Mouse (Mus musculus) left cerebral cortex, adult 8-10 months (tissue): ENCODE data around the gene D930020B18Rik. TPM values are rescaled to one million over a fixed set of nuclear protein-coding genes. Genes with fewer than 3 reads are reported as not detected.
A peak's percentile ranks its signal among the peaks of the same experiment; 100 is the strongest.

Source experiments
- DNase-seq, 2 experiments: peaks; one replicate each; pipeline ENCODE4 v3.0.0; 2022; ENCODE audit warnings: low spot score in 2 of 2
- total RNA-seq, 4 experiments: library from RNA; stranded (reverse); gene quantifications; 2 replicates each; pipeline ENCODE4 v1.2.4; 2022

D930020B18Rik gene
- under 1 TPM; 0.14 to 0.72 (median 0.53) TPM for total RNA-seq

GRCm38 (mm10) chr10:121641272-121642053, at the start of gene D930020B18Rik:
D930020B18Rik (plus strand) TSS chr10:121641588.
- no peak for DNase-seq

- DNase-seq, result no peak
Measured at GRCm38 (mm10) chr10:121596580-121596979, 44.8 kb upstream of the D930020B18Rik start.

- DNase-seq, result no peak
Measured at GRCm38 (mm10) chr10:121601272-121601671, 40.1 kb upstream of the D930020B18Rik start.

GRCm38 (mm10) chr10:121603556-121603955, 37.8 kb upstream of the D930020B18Rik start:
- DNase-seq, result no peak

DNA sequence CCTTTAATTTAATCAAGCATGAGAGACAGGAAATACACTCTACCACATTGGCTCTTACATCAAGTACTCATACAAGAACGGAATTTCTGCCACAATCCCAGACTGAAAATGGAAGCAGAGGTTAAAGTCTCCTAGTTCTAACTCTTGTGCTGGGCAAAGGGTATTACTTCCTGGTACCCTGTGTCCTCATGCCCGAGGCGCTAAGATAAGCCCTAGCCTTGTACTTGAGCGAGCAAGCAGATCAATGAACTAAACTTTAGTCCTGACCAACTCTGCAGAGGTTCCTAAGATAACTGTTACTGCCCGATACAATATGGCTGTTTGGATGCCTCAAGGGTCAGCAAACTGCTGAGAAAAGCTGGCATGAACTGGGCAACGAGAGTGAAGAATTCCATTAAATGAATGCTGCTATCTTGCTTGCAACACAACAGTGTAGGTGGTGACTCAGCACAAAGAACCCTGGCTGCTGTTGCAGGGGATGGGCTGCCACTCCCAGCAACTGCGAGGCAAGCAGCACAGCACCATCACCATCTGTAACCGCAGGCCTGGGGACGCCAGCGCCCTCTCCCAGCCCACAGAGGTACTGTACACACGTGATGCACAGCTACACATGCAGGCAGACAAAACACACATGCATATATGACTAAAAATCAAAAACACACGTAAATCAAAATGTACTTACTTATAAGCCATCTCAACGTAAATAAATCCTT, 36.6 kb upstream of the D930020B18Rik start:
- DNase-seq, result no peak

DNA sequence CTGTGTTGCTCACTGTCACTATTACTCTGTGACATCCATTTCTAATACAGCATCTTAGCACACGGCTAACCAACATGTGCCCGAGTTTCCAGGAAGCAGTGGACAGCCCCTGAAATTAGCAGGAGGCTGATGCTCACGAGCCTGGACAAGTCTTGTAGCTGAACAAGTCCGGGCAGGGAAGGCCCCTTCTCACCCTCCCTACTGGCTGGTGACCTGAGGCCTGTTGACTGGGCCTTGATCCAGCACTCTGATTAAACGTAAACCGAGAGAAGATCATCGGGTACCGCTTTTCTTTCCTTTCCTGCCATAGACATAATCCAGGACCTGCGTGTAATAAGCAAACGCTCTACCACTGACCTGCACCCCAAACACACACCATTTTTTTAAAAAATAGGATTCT, 33.2 kb upstream of the D930020B18Rik start:
- no peak for DNase-seq

- DNase-seq, result no peak
Measured at GRCm38 (mm10) chr10:121611587-121611986, 29.8 kb upstream of the D930020B18Rik start.

- no peak for DNase-seq
Measured at GRCm38 (mm10) chr10:121612448-121612847, 28.9 kb upstream of the D930020B18Rik start.

- DNase-seq, result no peak
Measured at GRCm38 (mm10) chr10:121613570-121613969, 27.8 kb upstream of the D930020B18Rik start.

DNA sequence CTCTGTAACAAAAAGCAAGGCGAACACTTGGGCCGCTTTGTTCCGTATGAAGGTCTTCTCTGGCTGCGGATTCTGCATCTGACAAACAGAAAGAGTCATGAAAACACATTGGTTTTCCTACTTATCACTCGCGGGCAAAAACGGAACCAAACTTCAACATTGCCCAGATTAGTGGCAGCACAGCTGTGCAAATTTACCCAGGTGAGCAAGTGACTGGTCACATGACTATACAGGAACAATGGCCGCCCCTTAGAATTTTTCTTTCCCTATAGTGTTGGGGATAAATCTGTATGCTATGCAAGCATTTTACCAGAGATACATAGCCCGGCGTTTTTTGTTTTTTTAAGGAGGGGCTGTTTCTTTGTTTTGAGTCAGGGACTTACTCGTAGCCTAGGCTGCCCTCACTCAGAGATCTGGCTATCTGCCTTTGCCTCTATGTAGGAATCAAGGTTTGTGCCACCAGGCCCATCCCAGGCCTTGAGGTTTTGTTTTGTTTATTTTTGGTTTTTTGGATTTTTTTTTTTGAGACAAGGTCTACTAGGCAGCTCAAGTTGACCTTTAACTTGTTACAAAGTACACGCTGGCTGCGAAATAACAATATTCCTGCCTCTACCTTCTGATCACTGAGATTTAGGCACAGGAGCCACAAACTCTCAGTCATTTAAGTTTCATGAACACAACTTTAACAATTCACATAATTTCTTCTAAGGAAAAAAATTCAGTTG, 26.1 kb upstream of the D930020B18Rik start:
- no peak for DNase-seq

GRCm38 (mm10) chr10:121615935-121616334, 25.5 kb upstream of the D930020B18Rik start:
- DNase-seq, result no peak

GRCm38 (mm10) chr10:121622431-121622830, 19.0 kb upstream of the D930020B18Rik start:
- no peak for DNase-seq

- no peak for DNase-seq
Measured at GRCm38 (mm10) chr10:121623670-121624069, 17.7 kb upstream of the D930020B18Rik start.

DNA sequence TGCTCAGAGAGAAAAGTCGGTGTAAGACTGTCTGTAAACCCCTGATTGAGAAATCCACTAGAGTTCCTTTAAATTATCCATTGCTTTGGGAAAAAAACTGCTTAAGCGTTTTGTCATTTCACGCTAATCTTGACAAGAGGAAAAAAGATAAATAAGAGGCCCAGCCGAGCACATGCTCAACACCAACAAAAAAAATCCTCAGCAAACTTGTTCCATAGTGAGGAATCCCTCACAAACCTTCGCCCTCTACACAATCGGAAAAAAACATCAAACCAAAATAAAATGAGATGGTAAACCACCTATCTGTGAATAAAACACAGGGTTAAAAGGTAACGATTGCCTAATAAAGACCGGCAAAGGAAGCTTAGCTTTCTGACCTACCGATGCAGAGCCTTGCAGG, 16.4 kb upstream of the D930020B18Rik start:
- no peak for DNase-seq

- DNase-seq, result no peak
Measured at GRCm38 (mm10) chr10:121625407-121626185, 15.8 kb upstream of the D930020B18Rik start.

DNA sequence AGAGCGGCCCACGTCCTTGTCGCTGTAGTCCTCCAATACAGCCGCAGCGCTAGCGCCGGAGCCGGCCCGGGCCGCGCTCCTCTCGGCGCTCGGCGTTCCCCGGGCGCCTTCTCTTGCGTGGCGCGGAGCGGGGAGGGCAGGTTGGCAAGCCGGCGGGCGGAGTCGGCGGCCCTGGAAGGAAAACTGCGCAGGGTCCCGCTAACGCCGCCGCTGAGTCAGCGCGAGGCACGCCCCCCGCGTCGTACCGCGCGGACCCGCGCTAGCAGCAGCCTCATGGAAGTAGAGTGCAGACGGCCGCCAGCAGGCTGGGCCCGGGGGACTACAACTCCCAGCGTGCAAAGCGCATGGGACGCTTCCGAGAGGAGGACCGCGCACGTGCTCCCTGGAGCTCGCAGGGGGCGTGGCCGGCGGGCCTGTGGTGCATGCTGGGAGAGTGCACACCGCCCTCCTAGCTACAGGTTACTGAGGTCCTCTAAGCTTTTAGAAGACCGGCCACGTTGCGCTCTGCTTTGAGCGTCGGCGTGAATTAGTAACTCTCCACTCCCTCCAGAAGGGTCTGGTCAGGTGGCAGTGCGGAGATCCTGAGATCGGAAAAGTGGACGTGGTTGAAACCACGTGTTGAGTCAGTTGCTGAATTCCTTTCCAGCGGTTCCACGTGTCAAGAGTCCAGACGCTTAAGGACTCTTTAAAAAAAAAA, 15.1 kb upstream of the D930020B18Rik start, which contains the start of gene Xpot:
Gene Xpot (minus strand): TSS at position 147 of the 697 bp plus-strand sequence.
- DNase-seq, result peak; percentile 89 to 98

GRCm38 (mm10) chr10:121627216-121627852, 14.1 kb upstream of the D930020B18Rik start:
- no peak for DNase-seq

DNA sequence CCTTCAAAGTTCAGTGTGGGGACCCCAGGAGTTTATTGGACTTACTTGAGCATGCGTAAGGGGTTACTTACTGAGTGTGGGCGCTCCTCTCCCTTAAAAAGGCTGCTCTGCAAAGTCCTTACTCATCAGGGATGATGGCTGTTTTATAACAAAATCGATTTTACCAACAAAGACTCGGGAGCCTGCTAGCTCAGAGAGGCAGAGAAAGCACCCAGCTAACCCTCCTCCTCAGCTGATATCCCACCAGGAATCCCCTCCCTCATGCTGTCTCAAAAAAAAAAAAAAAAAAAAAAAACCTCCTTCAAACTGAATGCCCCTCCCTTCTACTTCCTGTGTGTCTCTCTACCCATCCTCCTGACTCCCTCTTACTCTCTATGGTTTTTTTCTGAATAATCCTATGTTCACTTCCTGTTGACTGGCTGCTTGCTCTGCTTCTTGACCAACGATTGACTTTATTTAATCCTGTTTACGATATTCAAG, 12.8 kb upstream of the D930020B18Rik start:
- DNase-seq, result no peak

DNA sequence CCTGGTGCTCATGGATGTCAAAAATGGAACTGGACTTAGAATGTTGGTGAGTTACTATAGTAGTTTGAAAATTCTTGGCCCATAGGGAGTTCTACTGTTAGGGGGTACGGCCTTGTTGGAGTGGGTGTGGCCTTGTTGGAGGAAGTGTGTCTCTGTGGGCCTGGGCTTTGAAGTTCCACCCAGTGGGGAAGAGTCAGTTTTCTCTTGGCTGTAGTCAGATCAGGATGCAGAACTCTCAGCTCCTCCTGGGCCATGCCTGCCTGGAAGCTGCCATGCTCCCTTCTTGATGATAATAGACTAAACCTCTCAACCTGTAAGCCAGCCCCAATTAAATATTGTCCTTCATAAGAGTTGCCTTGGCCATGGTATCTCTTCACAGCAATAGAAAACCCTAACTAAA, 7.2 kb upstream of the D930020B18Rik start:
- no peak for DNase-seq

GRCm38 (mm10) chr10:121636276-121636675, 5.1 kb upstream of the D930020B18Rik start:
- no peak for DNase-seq
